Mouse (Mus musculus): ENCODE measurements around the gene Nags. TPM values are rescaled to one million over a fixed set of nuclear protein-coding genes. Genes with fewer than 3 reads are reported as not detected.

Nags gene
- polyA plus RNA-seq, 1 experiment from 2014 or later: 1.7 TPM

- H3K9ac ChIP-seq: no peak overlapping the region
- no peak overlapping the region for H3K4me2 ChIP-seq (replicated peaks)
- no peak overlapping the region for H3K4me3 ChIP-seq (replicated peaks)
- WGBS: 16% methylated on average over 4 of the region's 4 CpGs
- H3K27ac ChIP-seq (replicated peaks): no peak overlapping the region
- H3K4me1 ChIP-seq: peaks cover 9% of the 10 kb centered on the region
- H3K36me3 ChIP-seq: no peaks in the 10 kb centered on the region
- no peak for ATAC-seq (ENCODE audit: insufficient number of reproducible peaks, low FRiP score, low TSS enrichment, low read depth)
- no peaks in the 10 kb centered on the region for H3K27me3 ChIP-seq
- no peaks in the 10 kb centered on the region for H3K9me3 ChIP-seq (replicated peaks)
Measured at GRCm38 (mm10) chr11:102134516-102134915, 10.8 kb upstream of the Nags start.

DNA sequence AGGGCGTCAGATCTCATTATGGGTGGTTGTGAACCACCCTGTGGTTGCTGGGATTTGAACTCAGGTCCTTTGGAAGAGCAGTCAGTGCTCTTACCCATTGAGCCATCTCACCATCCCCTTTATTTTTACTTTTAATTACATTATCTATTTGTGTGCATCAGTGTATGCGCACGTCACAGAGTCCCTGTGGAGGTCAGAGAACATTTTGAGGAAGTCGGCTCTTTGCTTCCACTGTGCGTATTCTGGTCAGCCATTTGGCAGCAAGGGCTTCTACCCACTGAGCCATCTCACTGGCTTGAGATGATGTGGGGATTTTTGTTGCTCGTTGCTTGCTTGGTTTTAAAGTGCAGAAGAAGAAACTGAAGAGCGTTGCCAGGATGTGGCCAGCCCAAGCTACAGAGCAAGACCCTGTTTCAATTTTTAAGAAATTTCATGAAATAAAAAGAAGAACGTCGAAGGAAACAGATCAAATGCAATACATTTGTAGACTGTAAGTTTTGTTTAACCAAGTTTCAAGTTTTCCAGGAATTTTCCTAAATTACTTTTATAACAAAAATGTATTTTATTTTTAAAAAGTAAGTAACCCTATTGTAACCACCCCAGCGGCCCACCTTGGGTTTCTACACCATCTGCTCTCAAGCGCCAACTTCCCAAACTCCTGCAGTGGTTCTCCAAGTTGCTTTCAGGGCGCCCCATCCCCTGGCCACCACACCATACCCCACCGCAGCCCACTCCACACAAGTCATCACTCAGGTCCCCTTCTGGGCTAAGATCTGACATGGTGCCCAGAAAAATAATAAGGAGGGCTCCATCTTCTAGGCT is 7.5 kb upstream of the Nags start:
- Histone ChIP-seq H3K4me1 (peaks cover 9% of the 10 kb centered on the region), H3K9ac (no peak overlapping the region), H3K27ac (replicated peaks) (no peak overlapping the region), H3K9me3 (replicated peaks) (no peaks in the 10 kb centered on the region), H3K4me2 (replicated peaks) (peak overlapping the region; percentile 63), H3K4me3 (replicated peaks) (peak overlapping the region; percentile 36), H3K36me3 (no peaks in the 10 kb centered on the region), H3K27me3 (peaks cover 6% of the 10 kb centered on the region)
- ATAC-seq (ENCODE audit: insufficient number of reproducible peaks, low FRiP score, low TSS enrichment, low read depth): no peak
- 43% methylated on average over 13 of the region's 13 CpGs for WGBS

- 1% methylated on average over 18 of the region's 18 CpGs for WGBS
- H3K27me3 ChIP-seq: peaks cover 11% of the 10 kb centered on the region
- H3K4me3 ChIP-seq (replicated peaks): peak overlapping the region; percentile 36
- peak overlapping the region; percentile 63 for H3K4me2 ChIP-seq (replicated peaks)
- H3K27ac ChIP-seq (replicated peaks): no peak overlapping the region
- no peaks in the 10 kb centered on the region for H3K9me3 ChIP-seq (replicated peaks)
- no peaks in the 10 kb centered on the region for H3K36me3 ChIP-seq
- H3K9ac ChIP-seq: no peak overlapping the region
- H3K4me1 ChIP-seq: peaks cover 9% of the 10 kb centered on the region
- no peak; the same call in 1 of the 2 replicates for ATAC-seq (ENCODE audit: insufficient number of reproducible peaks, low FRiP score, low TSS enrichment, low read depth)
Measured at GRCm38 (mm10) chr11:102138447-102138740, 6.9 kb upstream of the Nags start.

DNA sequence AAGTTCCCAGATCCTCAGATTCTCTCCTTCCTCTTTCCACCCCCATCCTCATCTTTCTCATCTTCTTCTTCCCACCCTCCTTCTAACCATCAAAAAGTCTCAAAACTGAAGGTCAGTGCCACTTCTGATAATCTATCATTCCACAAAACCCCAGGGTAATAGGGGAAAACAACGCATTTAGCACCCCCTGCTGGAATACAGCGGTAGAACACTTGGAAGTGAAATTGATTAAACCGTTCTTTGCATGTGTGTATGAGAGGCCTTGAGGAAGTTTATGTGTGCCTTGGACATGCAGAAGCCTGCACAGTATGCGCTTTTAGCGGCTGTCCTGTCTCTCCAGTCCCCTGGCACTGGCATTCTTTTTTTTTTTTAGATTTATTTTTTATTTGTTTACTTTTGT is 4.8 kb upstream of the Nags start:
- 3% methylated on average over 5 of the region's 5 CpGs for WGBS
- H3K4me1 ChIP-seq: peaks cover 9% of the 10 kb centered on the region
- H3K9me3 ChIP-seq (replicated peaks): no peaks in the 10 kb centered on the region
- no peak for ATAC-seq (ENCODE audit: insufficient number of reproducible peaks, low FRiP score, low TSS enrichment, low read depth)
- no peak overlapping the region for H3K4me2 ChIP-seq (replicated peaks)
- no peak overlapping the region for H3K9ac ChIP-seq
- H3K27me3 ChIP-seq: peaks cover 32% of the 10 kb centered on the region
- no peak overlapping the region for H3K4me3 ChIP-seq (replicated peaks)
- no peak overlapping the region for H3K27ac ChIP-seq (replicated peaks)
- H3K36me3 ChIP-seq: no peaks in the 10 kb centered on the region

DNA sequence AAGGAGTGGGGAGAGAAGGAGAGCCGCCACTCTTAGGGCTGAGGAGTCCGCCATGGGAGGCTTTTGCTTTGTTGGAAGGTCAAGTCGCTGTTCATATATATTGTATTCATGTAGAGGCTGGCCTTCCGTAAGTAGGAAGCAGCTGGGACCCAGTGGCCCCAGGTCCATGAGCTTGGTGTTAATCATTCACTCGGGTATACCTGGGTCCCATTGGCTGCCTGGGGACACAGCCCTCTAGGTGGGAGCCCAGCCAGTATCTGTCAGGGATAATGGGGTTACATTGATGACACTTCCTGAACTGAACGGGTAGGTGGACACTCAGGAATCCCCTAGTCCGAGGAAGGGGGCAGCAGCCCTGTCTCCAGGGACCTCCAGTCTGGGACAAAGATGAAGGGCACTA is 3.0 kb upstream of the Nags start:
- no peak overlapping the region for H3K4me3 ChIP-seq (replicated peaks)
- H3K27ac ChIP-seq (replicated peaks): no peak overlapping the region
- H3K9me3 ChIP-seq (replicated peaks): no peaks in the 10 kb centered on the region
- peaks cover 24% of the 10 kb centered on the region for H3K4me1 ChIP-seq
- H3K27me3 ChIP-seq: peaks cover 50% of the 10 kb centered on the region
- H3K9ac ChIP-seq: no peak overlapping the region
- ATAC-seq (ENCODE audit: insufficient number of reproducible peaks, low FRiP score, low TSS enrichment, low read depth): no peak
- H3K4me2 ChIP-seq (replicated peaks): no peak overlapping the region
- no peaks in the 10 kb centered on the region for H3K36me3 ChIP-seq
- 67% methylated on average over 7 of the region's 7 CpGs for WGBS

- no peak overlapping the region for H3K9ac ChIP-seq
- no peak for ATAC-seq (ENCODE audit: insufficient number of reproducible peaks, low FRiP score, low TSS enrichment, low read depth)
Measured at GRCm38 (mm10) chr11:102144957-102145470, 299 bp upstream of the Nags start.

GRCm38 (mm10) chr11:102146005-102146404 is 692 bp downstream of the Nags start:
- 5% methylated on average over 16 of the region's 16 CpGs for WGBS

More at GRCm38 (mm10) chr11:102144957-102145470, 299 bp upstream of the Nags start:
- Histone ChIP-seq H3K4me3 (replicated peaks) (peak overlapping the region; percentile 35), H3K9me3 (replicated peaks) (no peaks in the 10 kb centered on the region), H3K4me1 (peaks cover 22% of the 10 kb centered on the region), H3K4me2 (replicated peaks) (peak overlapping the region; percentile 55), H3K27ac (replicated peaks) (no peak overlapping the region), H3K36me3 (no peaks in the 10 kb centered on the region), H3K27me3 (peaks cover 73% of the 10 kb centered on the region)
- WGBS: 26% methylated on average over 13 of the region's 13 CpGs

DNA sequence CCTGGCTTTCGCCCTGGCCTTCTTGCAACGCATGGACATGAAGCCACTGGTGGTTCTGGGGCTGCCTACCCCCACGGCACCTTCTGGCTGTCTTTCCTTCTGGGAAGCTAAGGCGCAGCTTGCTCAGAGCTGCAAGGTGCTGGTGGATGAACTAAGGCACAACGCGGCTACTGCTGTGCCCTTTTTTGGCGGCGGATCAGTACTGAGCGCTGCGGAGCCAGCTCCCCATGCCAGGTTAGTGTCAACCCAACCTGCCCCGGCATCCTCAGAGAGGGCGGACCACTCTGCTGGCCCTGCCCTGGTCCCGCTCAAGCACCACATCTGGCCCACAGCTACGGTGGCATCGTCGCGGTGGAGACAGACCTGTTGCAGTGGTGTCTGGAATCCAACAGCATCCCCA is 1.2 kb downstream of the Nags start:
- no peak overlapping the region for H3K4me2 ChIP-seq (replicated peaks)
- H3K27me3 ChIP-seq: peaks cover 73% of the 10 kb centered on the region
- 12% methylated on average over 17 of the region's 17 CpGs for WGBS
- H3K9me3 ChIP-seq (replicated peaks): no peaks in the 10 kb centered on the region
- no peak overlapping the region for H3K27ac ChIP-seq (replicated peaks)
- ATAC-seq (ENCODE audit: insufficient number of reproducible peaks, low FRiP score, low TSS enrichment, low read depth): no peak
- no peak overlapping the region for H3K9ac ChIP-seq
- peaks cover 22% of the 10 kb centered on the region for H3K4me1 ChIP-seq
- H3K4me3 ChIP-seq (replicated peaks): no peak overlapping the region
- no peaks in the 10 kb centered on the region for H3K36me3 ChIP-seq

More at GRCm38 (mm10) chr11:102146005-102146404, 692 bp downstream of the Nags start:
- no peak overlapping the region for H3K9ac ChIP-seq
- peak overlapping the region; percentile 55; the same call in 1 of the 2 replicates for H3K4me2 ChIP-seq (replicated peaks)
- H3K36me3 ChIP-seq: no peaks in the 10 kb centered on the region
- peaks cover 73% of the 10 kb centered on the region for H3K27me3 ChIP-seq
- ATAC-seq (ENCODE audit: insufficient number of reproducible peaks, low FRiP score, low TSS enrichment, low read depth): no peak
- H3K4me1 ChIP-seq: peaks cover 22% of the 10 kb centered on the region
- peak overlapping the region; percentile 35; the same call in 1 of the 2 replicates for H3K4me3 ChIP-seq (replicated peaks)
- H3K27ac ChIP-seq (replicated peaks): no peak overlapping the region
- H3K9me3 ChIP-seq (replicated peaks): no peaks in the 10 kb centered on the region

DNA sequence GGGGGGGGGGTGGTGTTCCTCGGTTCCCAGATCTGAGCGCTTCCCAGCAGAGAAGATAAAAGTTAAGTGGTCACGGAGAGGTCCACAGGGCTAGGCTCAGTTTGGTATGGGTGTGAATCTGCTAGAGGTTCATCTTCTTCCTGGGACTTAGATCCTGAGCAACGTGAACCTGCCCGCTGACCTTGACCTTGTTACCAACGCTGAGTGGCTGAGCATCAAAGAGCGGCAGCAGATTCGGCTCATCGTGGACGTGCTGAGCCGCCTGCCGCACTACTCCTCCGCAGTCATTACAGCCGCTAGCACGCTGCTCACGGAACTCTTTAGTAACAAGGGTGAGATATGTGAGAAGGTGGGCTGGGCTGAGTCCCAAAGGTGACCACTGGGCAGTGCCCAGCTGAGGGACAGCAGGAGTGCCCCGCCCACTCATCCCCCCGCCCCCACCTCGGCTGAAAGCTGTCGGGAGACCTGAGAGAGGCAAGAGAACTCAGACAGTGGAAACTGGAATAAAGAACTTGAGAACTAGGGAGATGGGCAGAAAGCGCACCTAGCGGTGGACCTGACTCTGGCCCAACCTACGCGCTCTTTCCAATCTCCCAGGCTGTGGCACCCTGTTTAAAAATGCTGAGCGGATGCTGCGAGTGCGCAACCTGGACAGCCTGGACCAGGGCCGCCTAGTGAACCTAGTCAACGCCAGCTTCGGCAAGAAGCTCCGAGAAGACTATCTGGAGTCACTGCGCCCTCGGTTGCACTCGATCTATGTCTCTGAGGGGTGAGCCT is 2.1 kb downstream of the Nags start:
- H3K9me3 ChIP-seq (replicated peaks): no peaks in the 10 kb centered on the region
- 0 out of 2 replicates have a peak overlapping the region, but pooled peaks have one; percentile 10 for H3K4me3 ChIP-seq (replicated peaks)
- H3K27ac ChIP-seq (replicated peaks): no peak overlapping the region
- peaks cover 71% of the 10 kb centered on the region for H3K27me3 ChIP-seq
- 13% methylated on average over 34 of the region's 34 CpGs for WGBS
- H3K9ac ChIP-seq: no peak overlapping the region
- no peak for ATAC-seq (ENCODE audit: insufficient number of reproducible peaks, low FRiP score, low TSS enrichment, low read depth)
- H3K4me2 ChIP-seq (replicated peaks): no peak overlapping the region
- peaks cover under 1% of the 10 kb centered on the region; the same call in 1 of the 2 replicates for H3K36me3 ChIP-seq
- H3K4me1 ChIP-seq: peaks cover 22% of the 10 kb centered on the region

GRCm38 (mm10) chr11:102156039-102156785 is 10.9 kb downstream of the Nags start, which contains the start of gene Tmem101:
Tmem101 (minus strand) TSS chr11:102156404.
- Histone ChIP-seq H3K9ac (peak within 1 kb of the TSS; percentile 72), H3K4me1 (peaks cover 11% of the 10 kb centered on the region), H3K36me3 (peaks cover 26% of the 10 kb centered on the region), H3K4me3 (replicated peaks) (peak within 1 kb of the TSS; percentile 75), H3K27ac (replicated peaks) (peak within 1 kb of the TSS; percentile 81), H3K4me2 (replicated peaks) (peak within 1 kb of the TSS; percentile 87), H3K9me3 (replicated peaks) (no peaks in the 10 kb centered on the region), H3K27me3 (no peaks in the 10 kb centered on the region)
- ATAC-seq (ENCODE audit: insufficient number of reproducible peaks, low FRiP score, low TSS enrichment, low read depth): peak; percentile 84
- WGBS: under 1% methylated on average over 37 of the region's 37 CpGs

DNA sequence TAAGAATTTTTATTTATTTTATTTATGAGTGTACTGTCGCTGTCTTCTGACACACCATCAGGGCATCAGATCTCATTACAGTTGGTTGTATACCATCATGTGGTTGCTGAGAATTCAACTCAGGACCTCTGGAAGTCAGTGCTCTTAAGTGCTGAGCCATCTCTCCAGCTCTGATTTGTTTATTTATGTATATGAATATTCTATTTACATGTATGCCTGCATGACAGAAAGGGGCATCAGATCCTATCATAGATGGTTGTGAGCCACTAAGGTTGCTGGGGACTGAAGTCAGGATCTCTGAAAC is 11.4 kb downstream of the Nags start:
- peak overlapping the region; percentile 75 for H3K4me3 ChIP-seq (replicated peaks)
- no peak overlapping the region for H3K27ac ChIP-seq (replicated peaks)
- no peaks in the 10 kb centered on the region for H3K9me3 ChIP-seq (replicated peaks)
- ATAC-seq (ENCODE audit: insufficient number of reproducible peaks, low FRiP score, low TSS enrichment, low read depth): no peak
- WGBS: 2% methylated on average over 1 of the region's 1 CpGs
- H3K27me3 ChIP-seq: no peaks in the 10 kb centered on the region
- H3K4me1 ChIP-seq: peaks cover 11% of the 10 kb centered on the region
- H3K4me2 ChIP-seq (replicated peaks): peak overlapping the region; percentile 87; the same call in 1 of the 2 replicates
- H3K9ac ChIP-seq: no peak overlapping the region
- peaks cover 30% of the 10 kb centered on the region for H3K36me3 ChIP-seq
